Mouse (Mus musculus) 3134 (cell line): ENCODE measurements around the gene Thra.
A peak's percentile ranks its signal among the peaks of the same experiment; 100 is the strongest.
"Not testable (repeated sequence)": the region's sequence is repeated elsewhere in the genome, so short reads cannot be mapped to it uniquely, and the experiment has no call there.

ENCODE experiments used
- DNase-seq: peaks from one replicate; pipeline ENCODE4 v3.0.0-alpha.2; 2011; ENCODE audit warnings: low spot score; ENCODE audit not compliant: insufficient read length; ENCODE audit errors: extremely low read depth

Thra gene

GRCm38 (mm10) chr11:98715946-98716345 lies 24.5 kb upstream of the Thra start:
- DNase-seq = no peak

GRCm38 (mm10) chr11:98717904-98718303 lies 22.5 kb upstream of the Thra start:
- DNase-seq = peak; percentile 45

GRCm38 (mm10) chr11:98720756-98721155 lies 19.7 kb upstream of the Thra start:
- no peak for DNase-seq

- peak; percentile 46 for DNase-seq
Observed at GRCm38 (mm10) chr11:98721458-98722226, 18.8 kb upstream of the Thra start.

GRCm38 (mm10) chr11:98723098-98723497 lies 17.3 kb upstream of the Thra start:
- DNase-seq = no peak

- no peak for DNase-seq
Observed at GRCm38 (mm10) chr11:98725926-98726506, 14.4 kb upstream of the Thra start.

GRCm38 (mm10) chr11:98729119-98729588 lies 11.3 kb upstream of the Thra start, which contains the start of gene Med24:
Med24 (minus strand) TSS chr11:98729435.
- peak; percentile 72 for DNase-seq

GRCm38 (mm10) chr11:98730727-98731126 lies 9.7 kb upstream of the Thra start:
- DNase-seq = no peak

GRCm38 (mm10) chr11:98731134-98731533 lies 9.3 kb upstream of the Thra start:
- peak; percentile 50 for DNase-seq

GRCm38 (mm10) chr11:98734020-98734419 lies 6.4 kb upstream of the Thra start:
- DNase-seq = no peak

- no peak for DNase-seq
Observed at GRCm38 (mm10) chr11:98735111-98735510, 5.3 kb upstream of the Thra start.

- DNase-seq = peak; percentile 50
Observed at GRCm38 (mm10) chr11:98736176-98736575, 4.3 kb upstream of the Thra start.

- DNase-seq = not testable (repeated sequence)
Observed at GRCm38 (mm10) chr11:98737220-98737619, 3.2 kb upstream of the Thra start.

GRCm38 (mm10) chr11:98738428-98738911 lies 2.0 kb upstream of the Thra start:
- DNase-seq = no peak

- DNase-seq = no peak
Observed at GRCm38 (mm10) chr11:98738925-98739324, 1.5 kb upstream of the Thra start.

- DNase-seq = no peak
Observed at GRCm38 (mm10) chr11:98740026-98740392, 429 bp upstream of the Thra start.

GRCm38 (mm10) chr11:98741051-98741620 lies 698 bp downstream of the Thra start:
- DNase-seq = no peak

GRCm38 (mm10) chr11:98741622-98742396 lies 1.4 kb downstream of the Thra start:
- peak; percentile 73 for DNase-seq

- DNase-seq = peak; percentile 50
Observed at GRCm38 (mm10) chr11:98742397-98743291, 2.2 kb downstream of the Thra start.
